Mouse (Mus musculus) 3T3-L1 (cell line): Measurements from ENCODE around the gene Cry2.
A peak's percentile ranks its signal among the peaks of the same experiment; 100 is the strongest.

Experiments used
- DNase-seq: peaks from one replicate; pipeline ENCODE4 v3.0.0-alpha.2; 2015; ENCODE audit warnings: low read depth, low spot score

The Cry2 gene

GRCm38 (mm10) chr2:92388891-92389641, 44.8 kb downstream of the Cry2 start:
- peak; percentile 96 for DNase-seq

DNA sequence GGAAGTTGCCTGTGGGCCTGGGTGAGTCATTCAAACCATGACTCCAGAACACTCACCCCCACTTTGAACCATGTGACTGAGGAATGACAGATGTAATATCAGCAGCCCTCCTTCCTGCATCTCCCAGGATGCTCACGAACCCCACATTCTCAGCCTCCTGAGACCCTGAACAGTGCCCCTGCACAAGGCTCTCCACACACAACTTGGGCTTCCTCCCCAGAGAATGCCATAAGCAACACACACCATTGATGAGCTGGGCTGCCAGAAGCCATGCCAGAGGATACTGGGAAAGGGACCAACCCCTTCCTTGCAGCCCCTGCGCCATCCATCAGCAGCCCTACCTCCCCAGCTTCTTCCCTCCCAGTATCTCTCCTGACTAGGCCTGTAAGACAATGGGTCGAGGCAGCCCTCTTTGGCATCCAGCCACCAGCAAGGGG, 45.7 kb downstream of the Cry2 start:
- no peak for DNase-seq

GRCm38 (mm10) chr2:92387646-92388045, 46.2 kb downstream of the Cry2 start:
- DNase-seq = peak; percentile 46

DNA sequence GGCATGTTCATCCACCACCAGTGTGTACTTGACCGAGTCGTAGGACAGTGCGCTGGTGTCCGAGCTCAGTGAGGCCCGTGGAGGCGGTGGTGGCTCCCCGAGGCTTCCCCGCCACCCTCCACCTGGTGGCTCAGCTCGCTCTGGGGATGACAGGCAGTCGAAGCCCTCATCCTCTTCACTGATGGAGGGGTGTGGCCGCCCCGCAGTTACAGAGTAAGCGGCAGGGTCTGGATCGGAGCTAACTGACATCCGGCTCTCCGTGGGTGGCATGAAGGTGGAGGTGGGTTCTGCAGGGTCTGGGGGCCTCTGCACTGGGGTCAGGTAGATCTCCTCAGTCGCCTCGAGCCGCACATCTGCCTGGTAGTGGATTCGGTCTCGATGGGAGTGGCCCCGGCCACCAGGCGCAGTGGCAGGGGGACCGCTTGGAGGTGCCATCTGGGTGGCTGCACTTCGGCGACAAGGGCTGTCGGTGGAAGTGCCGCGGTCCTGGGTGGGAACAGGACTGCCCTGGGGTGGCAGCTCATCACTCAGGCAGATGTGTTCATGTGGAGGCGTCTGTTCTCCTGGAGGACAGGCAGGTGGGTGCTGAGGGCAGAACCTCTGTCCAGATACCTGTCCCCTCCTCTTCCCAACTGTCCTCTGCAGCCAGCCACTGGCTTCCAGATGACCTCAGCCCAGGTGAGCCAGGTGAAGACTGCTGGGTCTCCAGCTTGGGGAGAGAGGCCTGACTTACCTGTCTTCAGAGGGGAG, 46.8 kb downstream of the Cry2 start:
- no peak for DNase-seq

- DNase-seq = no peak
These were observed 48.5 kb downstream of the Cry2 start for GRCm38 (mm10) chr2:92385113-92386051.

DNA sequence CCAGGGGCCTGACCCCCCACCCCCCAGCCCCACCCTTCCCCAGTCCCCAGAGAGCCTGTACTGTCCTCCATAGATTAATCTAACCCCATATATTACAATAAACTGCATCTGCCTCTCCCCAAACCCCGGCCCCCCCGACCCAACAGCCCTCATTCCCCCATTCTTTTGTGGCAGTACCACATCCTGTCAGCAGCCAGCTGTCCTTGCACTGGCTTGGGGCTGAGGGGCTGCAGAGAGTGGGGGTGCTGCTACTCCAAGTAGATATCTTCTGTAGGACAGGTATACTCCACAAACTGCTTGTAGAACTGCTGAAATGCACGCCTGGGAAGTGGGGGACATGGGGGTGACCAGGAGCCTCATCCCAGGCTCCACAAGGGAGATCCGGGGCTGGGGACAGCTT, 49.7 kb downstream of the Cry2 start:
- no peak for DNase-seq

DNA sequence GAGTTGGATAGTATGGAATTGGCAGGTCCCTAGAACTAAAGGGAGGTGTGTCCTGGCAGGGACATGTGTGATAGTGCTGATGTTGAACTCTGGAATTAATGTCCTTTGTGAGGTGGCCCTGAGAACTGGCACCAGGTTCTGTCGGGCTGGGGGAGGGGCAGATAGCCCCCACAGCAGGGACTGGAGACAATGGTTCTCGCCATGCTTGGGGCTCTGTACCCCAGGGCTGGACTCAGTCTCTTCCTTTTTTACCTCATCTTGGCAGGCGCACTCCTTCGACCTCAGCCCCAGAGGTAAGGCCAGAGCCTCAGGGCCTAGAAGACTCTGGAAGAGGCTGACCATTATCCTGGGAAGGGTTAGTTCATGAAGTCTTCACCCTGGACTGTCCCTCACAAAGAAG, 51.1 kb downstream of the Cry2 start:
- no peak for DNase-seq

DNA sequence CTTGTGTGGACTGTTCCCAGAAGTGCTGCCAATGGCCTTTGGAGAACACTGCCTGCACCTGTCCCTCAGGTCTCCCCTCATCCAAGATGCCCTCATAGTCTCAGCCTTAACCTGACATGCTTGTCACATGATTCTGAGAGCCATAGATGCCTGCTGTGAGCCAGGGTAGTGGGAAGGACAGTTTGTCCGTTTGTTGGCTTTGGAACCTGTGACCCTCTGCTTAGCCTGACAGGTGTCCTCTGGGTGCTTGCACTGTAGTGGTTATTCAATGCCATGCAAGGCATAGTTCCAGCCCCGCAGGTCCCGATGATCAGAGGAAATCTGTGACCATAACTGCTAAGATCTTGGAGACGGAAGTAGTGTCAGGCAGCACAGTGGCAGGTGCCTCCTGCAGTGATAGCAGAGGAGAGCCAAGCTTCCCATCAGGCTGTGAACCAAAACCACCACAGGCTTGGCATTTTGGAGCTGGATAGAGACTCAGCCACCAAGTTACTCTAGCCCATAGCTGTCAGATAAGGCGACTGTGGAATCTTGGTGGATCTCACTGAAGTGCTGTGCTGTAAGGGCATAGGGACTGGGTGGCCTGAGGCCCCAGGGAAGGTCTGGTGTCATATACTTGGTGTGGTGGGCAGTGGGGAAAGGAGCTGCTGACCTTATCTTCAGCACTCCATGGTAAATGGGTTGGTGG, 51.8 kb downstream of the Cry2 start, which contains the start of gene 1700029I15Rik:
1700029I15Rik (plus strand) TSS at position 638 of the 688 bp plus-strand sequence.
- no peak for DNase-seq

GRCm38 (mm10) chr2:92381161-92381560, 52.7 kb downstream of the Cry2 start:
- DNase-seq = no peak

GRCm38 (mm10) chr2:92380495-92381050, 53.3 kb downstream of the Cry2 start:
- DNase-seq = no peak

DNA sequence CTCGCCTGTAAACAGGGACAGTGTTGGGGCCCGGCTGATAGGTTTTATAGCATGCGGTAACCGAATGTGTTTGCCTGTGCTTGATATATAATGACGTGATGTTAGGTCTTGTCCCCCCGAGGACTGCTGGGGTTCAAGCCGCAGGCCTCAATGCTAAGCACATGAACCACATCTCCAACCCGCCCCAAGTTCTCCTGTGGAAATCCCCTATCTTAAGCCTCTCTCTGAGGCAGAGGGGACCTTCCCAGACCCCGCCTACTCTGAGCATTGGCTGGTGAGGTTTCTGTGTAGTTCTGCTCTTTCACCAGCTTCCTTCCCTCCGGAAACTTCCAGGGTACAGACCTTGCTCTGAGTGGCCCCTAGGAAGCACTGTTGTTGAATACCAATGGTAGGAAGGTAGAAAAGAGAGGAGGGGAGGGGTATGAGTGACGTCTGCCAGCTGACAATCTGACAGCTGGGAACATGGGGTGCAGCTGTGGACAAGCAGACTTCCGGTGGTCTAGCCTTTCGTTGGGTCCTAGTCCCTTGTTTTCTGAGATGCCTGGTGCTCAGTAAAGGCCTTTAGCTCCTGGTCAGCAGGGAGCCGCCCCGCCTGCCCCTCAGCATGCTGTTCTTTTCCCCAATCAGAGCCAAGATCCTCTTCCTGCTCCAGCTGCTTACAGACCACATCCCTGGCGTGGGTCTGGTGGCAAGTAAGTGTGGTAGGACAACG, 53.9 kb downstream of the Cry2 start:
- no peak for DNase-seq

DNA sequence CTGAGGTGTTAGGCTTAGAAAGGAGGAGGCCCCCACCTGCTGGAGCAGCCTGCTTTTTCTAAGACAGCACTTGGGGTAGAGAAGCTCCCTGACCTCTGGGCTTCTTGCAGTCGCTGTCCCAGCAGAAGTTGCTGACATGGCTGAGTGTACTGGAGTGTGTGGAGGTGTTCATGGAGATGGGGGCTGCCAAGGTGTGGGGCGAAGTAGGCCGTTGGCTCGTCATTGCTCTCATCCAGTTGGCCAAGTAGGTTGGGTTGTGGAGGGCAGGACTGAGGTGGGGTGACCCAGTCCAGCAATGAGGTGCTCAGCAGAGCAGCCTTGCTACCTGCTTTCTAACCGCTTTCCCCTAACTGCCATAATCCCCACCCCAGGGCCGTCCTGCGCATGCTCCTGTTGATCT, 56.5 kb downstream of the Cry2 start:
- DNase-seq = no peak

DNA sequence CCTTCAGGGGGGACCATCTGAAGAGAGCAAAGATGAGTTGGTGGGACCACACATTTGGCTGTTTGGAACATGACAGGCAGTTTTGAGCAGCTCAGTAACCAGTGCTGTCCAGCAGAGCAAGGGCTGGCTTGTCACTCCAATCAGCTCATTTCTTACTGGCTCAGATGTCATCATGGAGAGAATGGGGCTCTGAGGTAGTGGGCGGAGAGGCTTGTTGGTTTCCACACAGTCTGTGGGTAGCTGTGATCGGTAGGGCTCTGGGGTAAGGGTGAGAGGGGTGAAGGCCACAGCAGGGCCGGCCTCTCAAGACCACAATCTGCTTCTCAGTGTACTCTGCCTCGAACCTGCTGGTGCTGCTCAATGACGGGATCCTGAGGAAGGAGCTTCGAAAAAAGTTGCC, 57.5 kb downstream of the Cry2 start:
- DNase-seq = peak; percentile 39

- peak; percentile 25 for DNase-seq
These were observed 58.1 kb downstream of the Cry2 start for GRCm38 (mm10) chr2:92375788-92376187.

DNA sequence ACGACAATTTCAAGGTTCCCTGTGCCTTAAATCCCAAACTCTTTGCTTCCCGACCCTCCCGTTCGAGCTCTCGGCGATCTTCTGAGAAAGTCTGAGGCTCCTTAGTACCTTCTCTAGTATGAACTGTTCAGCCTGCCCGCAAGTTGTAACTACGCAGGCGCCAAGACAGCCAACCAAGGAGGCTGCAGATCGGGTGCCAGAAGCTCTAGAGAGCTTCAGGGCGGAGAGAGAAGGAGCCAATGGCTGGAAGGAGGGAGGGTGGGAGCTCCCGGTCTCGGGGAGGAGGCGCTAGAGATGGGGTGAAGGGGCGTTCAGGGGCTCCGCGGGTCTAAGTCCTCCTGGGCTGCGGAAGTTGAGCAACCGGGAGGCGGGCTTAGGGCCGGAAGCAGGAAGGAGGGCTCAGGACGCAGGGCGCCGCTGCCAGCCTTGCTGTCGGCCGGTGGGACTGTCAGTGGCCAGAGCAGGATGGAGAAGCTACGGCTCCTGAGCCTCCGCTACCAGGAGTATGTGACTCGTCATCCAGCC, 58.7 kb downstream of the Cry2 start:
- DNase-seq = peak; percentile 100

- peak; percentile 81 for DNase-seq
These were observed 59.3 kb downstream of the Cry2 start, which contains the start of the genes Pex16 and Large2 for GRCm38 (mm10) chr2:92374514-92374913. Gene Pex16, plus strand, starts transcription at chr2:92374676. Gene Large2, minus strand, starts transcription at chr2:92374869.

- no peak for DNase-seq
These were observed 60.4 kb downstream of the Cry2 start for GRCm38 (mm10) chr2:92373437-92373813.

DNA sequence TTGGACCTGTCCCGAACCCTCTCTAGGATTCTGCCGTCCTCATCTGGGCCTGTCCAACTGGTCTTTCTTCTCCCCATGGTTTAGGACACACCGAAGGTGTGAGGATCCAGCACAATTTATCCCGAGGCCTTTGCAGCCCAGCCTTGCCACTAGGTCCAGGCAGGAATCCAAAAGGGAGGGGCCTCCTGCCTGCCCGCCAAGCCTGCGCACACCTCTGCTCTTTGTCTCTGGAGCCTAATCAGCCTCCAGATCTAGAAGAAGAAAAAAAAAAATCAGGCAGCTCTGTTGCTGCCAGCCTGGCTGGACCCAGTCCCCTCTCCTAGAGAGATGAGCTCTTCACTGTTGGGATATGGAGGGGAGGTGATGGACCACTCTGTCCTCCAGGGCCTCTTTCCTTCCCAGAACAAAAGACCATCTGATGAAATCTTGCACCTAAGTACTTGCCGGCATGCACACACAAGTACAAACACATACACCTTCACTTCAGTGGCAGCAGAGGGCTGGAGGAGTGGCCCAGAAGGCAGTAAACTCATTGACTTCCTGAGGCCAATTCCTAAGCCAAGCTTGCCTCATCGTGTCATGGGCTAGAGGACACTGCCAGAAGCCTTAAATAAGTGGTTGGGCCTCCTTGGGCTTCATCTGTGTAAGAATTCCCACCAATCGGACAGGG, 60.9 kb downstream of the Cry2 start:
- no peak for DNase-seq

- no peak for DNase-seq
These were observed 61.7 kb downstream of the Cry2 start for GRCm38 (mm10) chr2:92371971-92372690.
